Mouse (Mus musculus) MEL (cell line): ENCODE results near the gene Hoxb5.

Source experiments
- CTCF ChIP-seq, 3 experiments: IDR thresholded peaks in 2 of 3; conservative IDR thresholded peaks in 1 of 3; 2 replicates each; pipeline ENCODE4 v1.5.1; 2011 to 2012; ENCODE audit warnings: low read length in 3 of 3, low read depth in 2 of 3, mild to moderate bottlenecking in 2 of 3, improper control_type of control experiment in 1 of 3, inconsistent platforms in 1 of 3, mixed read lengths in 1 of 3, moderate library complexity in 1 of 3; ENCODE audit not compliant: control insufficient read depth in 1 of 3, insufficient read depth in 1 of 3, poor library complexity in 1 of 3, severe bottlenecking in 1 of 3
- E2F4 ChIP-seq: IDR thresholded peaks from 2 replicates; pipeline ENCODE4 v1.6.1; 2011; ENCODE audit warnings: low read depth, low read length, improper control_type of control experiment, borderline replicate concordance
- GABPA ChIP-seq: IDR thresholded peaks from 2 replicates; pipeline ENCODE4 v1.6.1; 2012; ENCODE audit warnings: low read depth, mild to moderate bottlenecking, inconsistent platforms, low read length, improper control_type of control experiment, moderate library complexity
- MAX ChIP-seq: IDR thresholded peaks from 2 replicates; pipeline ENCODE4 v1.6.1; 2011; ENCODE audit warnings: low read length, improper control_type of control experiment
- MYC ChIP-seq: IDR thresholded peaks from 2 replicates; pipeline ENCODE4 v1.6.1; 2011; ENCODE audit warnings: low read depth, mild to moderate bottlenecking, low read length, improper control_type of control experiment, moderate library complexity

DNA sequence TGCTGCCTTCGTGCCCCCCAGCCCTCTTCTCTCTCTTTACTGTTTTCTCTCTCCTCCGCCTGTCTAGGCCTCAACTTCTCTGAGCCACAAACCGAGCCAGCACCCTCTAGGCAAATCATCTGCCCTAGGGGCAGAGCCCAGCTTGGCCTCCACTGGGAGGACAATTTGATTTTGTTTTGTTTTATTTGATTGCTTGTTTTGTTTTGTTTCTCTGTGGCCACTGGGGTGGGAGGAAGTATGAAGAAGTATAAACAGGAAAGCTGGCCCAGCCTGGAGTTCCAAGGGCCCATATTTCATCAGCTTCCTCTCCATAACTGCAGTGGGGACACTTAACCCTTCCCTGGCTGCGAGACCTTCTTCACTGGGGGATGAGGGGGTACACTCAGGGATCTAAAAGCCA is 6.2 kb downstream of the Hoxb5 start:
- TF ChIP-seq E2F4 (no peak), MAX (no peak), CTCF (IDR thresholded peaks at IDR 0.05 in 2 of 3, conservative IDR thresholded peaks at IDR 0.05 in 1 of 3; ENCODE audit: control insufficient read depth in 1 of 3, insufficient read depth in 1 of 3, low read depth in 2 of 3, low read length in 3 of 3, poor library complexity in 1 of 3, severe bottlenecking in 1 of 3) (no peak), GABPA (no peak), MYC (no peak)
